Mouse (Mus musculus) liver, postnatal 0 days (tissue): ENCODE measurements at regions not wholly inside any gene's neighbourhood (a gene's known extent, or its start where the extent isn't known, plus 50 kb on each side); places are given as distances from the start of the nearest gene placed in this dataset.

Experiments used
- CTCF ChIP-seq: sonication (generic); IDR thresholded peaks from 2 replicates; pipeline ENCODE4 v1.5.1; 2016; ENCODE audit warnings: antibody characterized with exemption, low read depth
- EP300 ChIP-seq: IDR thresholded peaks from 2 replicates; pipeline ENCODE4 v1.6.1; 2016; ENCODE audit warnings: antibody characterized with exemption, low read depth, mild to moderate bottlenecking

GRCm38 (mm10) chr7:129982411-129982810 lies 390.7 kb downstream of the Wdr11 start:
- no peak for TF ChIP-seq CTCF
- TF ChIP-seq EP300, result no peak
